Mouse (Mus musculus): ENCODE data around the gene Opalin. TPM values are rescaled to one million over a fixed set of nuclear protein-coding genes. Genes with fewer than 3 reads are reported as not detected.

The Opalin gene
- total RNA-seq (2021) = 10 to 100 TPM in 1 of 2 experiments, 1 to 10 TPM in 1; 8.8 to 10.8 TPM
- long read RNA-seq, experiment 1, transcript Opalin-201 (6 exons, 1,839 nt) = major isoform, 12 of 14 reads
- long read RNA-seq, experiment 1, partial matches to known transcripts = 1 of 14 reads
- long read RNA-seq, experiment 1, other reads (novel, unspliced or antisense) = 1 of 14 reads
- long read RNA-seq, experiment 2, transcript Opalin-201 (6 exons, 1,839 nt) = major isoform, 9 of 12 reads
- long read RNA-seq, experiment 2, partial matches to known transcripts = 1 of 12 reads
- long read RNA-seq, experiment 2, other reads (novel, unspliced or antisense) = 2 of 12 reads

DNA sequence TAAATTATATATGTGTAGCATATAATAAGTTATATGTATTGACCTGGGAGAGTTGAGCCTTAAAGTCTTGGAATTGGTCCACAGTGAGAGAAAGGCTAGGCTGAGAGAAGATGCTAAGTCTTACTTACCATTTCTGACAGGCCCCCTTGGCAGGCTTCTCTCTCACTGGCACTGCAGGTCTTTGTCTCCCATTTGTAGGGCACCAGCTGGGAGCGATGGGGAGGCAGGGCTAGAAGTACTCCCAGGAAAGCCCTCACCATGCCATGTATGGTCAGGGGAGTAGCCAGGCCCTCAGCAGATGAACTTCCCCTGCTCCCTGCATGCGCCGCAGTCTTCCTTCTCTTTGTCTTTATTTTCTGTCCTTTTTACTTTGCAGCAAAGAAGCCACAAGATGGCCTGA is at the start of gene Opalin:
Gene Opalin, minus strand, starts transcription at position 208 of the 400 bp plus-strand sequence.
- TF ChIP-seq CTCF (conservative IDR thresholded peaks at IDR 0.05) = no peak
- no peak for DNase-seq (ENCODE audit: low spot score in 2 of 2)
- peak within 1 kb of the TSS; percentile 18; the same call in 1 of the 2 replicates for H3K4me3 ChIP-seq
- peak within 1 kb of the TSS; percentile 63; the same call in 1 of the 2 replicates for H3K27ac ChIP-seq

DNA sequence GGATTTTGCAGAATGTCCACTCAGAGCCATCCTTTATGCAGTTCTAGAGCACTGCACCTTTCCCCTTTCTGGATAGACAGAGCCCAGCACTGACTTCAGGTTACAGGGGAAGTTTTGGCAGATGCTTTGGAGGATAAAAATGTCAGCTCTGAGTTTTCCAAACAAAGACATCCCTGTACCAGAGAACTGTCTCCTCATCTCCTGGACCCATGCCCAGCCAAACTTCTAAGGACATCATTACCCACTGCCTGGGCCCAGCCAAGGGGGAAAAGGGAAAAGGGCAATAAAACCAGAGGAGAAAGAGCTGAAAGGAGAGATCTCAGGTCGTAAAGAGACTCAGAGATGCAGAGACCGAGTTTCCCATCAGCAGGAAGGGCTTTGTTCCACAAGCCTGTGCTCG is 46.1 kb upstream of the Opalin start:
- no peak for DNase-seq (ENCODE audit: low spot score in 2 of 2)
- Histone ChIP-seq H3K4me3 (no peak overlapping the region), H3K27ac (no peak overlapping the region)
- TF ChIP-seq CTCF (conservative IDR thresholded peaks at IDR 0.05) = no peak

DNA sequence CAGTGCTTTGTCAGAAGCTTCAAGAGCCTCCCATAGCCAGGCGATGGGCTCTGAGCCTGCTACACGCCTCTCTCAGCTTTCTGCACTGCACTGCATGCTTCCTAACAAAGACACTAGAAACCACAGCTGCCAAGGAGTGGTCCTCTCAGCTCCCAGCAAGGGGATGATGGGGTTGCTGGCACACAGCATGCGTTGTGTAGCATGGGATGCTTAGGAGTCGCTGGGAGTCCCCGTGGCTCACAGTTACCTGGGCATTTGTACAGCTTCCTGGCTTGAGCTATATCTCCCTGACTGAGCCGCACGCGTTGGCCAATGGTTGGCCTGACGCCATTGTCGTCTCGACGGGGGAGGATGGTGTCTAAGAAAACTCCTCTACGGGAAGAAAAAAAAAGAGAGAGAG is 43.0 kb upstream of the Opalin start:
- TF ChIP-seq CTCF (conservative IDR thresholded peaks at IDR 0.05) = no peak
- no peak overlapping the region for H3K4me3 ChIP-seq
- no peak overlapping the region for H3K27ac ChIP-seq
- peak in 1 of 2 experiments; percentile 10 for DNase-seq (ENCODE audit: low spot score in 2 of 2)

DNA sequence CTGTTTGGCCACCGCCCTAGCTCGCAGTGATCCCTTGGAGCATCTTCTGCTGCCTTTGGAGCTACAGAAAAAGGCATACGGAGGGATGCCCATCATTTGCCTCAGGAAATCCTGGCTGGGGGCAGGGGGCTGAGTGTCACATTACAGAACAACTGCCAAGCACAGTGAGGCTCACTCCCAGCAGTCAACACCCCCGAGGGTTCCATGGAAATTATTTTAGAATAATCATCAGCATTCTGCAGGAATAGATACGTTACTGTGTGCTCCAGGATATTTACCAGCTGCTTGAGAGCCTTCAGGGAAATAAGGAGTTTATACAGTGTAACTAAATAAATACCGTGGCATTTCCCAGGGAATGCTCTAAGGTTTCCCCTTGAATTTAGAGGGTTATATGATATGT is 41.4 kb upstream of the Opalin start:
- H3K27ac ChIP-seq = no peak overlapping the region
- no peak overlapping the region for H3K4me3 ChIP-seq
- no peak for TF ChIP-seq CTCF (conservative IDR thresholded peaks at IDR 0.05)
- no peak for DNase-seq (ENCODE audit: low spot score in 2 of 2)

DNA sequence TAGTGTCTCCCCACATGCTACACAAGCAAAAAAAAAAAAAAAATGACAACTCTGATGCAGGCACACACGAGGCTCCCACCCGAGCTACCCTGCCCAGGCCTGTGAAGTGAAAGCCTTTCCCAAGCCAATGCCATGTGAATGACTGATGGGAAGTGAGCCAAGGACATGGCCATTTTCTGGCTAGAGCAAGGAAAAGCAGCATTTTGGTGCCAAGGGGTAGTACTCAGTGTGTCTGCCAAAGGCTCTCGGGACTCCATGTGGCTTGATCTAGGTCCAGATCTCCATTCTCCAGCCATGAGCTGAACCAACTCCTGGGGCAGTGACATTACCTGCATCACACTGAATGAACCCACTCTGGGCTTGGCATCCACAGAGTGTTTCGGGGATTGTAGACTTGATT is 40.4 kb upstream of the Opalin start:
- H3K4me3 ChIP-seq = no peak overlapping the region
- DNase-seq (ENCODE audit: low spot score in 2 of 2) = no peak
- TF ChIP-seq CTCF (conservative IDR thresholded peaks at IDR 0.05) = no peak
- no peak overlapping the region for H3K27ac ChIP-seq

DNA sequence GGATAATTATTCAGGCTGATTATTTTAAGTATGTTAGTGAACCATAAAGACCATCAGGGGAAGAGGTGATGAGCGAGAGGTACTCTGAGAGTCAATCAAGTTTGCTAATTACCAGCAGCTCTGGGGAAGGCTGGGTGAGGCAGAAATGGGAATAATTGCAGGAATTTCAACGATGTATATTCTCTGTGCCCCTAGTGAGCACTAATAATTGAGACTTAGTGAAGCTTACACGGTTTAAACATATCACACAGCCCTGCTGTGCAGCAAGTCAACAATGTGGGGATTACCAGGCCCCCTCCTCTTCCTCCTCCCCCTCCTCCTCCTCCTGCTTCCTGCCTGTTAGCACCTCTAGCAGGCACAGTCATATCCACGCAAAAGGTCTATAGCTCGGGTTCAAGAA is 37.7 kb upstream of the Opalin start:
- Histone ChIP-seq H3K4me3 (no peak overlapping the region), H3K27ac (no peak overlapping the region)
- no peak for DNase-seq (ENCODE audit: low spot score in 2 of 2)
- TF ChIP-seq CTCF (conservative IDR thresholded peaks at IDR 0.05) = no peak

DNA sequence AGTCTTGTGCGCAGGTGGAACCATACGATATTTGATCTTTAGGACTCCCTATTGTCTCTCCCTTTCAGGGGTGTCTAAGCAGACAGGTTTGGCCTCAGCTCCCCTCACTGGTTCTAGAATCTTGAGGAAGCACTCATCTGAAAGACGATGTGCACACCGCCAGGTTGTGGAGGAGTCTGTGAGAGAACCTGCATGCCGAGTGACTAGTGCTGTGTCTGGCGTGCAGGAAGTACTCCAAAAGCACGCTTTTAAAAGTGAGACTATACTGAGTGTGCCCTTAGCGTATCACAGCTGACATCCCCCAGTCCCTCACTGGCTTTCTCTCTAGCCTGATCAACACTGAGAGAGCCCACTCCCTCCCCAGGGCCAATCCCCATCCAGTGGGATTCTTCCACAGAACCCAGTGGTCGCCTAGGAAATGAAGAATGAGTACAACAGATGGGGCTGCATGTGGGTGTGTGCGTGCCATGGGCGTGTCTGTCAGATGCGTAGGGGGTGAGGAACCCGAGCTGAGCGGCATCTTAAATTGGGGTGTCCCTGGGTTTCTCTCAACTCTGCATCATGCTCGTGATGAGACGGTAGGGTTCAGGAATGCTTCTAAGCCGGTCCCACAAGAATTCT is 37.1 kb upstream of the Opalin start:
- Histone ChIP-seq H3K27ac (no peak overlapping the region), H3K4me3 (no peak overlapping the region)
- TF ChIP-seq CTCF (conservative IDR thresholded peaks at IDR 0.05) = no peak
- peak; percentile 44 to 54 for DNase-seq (ENCODE audit: low spot score in 2 of 2)

DNA sequence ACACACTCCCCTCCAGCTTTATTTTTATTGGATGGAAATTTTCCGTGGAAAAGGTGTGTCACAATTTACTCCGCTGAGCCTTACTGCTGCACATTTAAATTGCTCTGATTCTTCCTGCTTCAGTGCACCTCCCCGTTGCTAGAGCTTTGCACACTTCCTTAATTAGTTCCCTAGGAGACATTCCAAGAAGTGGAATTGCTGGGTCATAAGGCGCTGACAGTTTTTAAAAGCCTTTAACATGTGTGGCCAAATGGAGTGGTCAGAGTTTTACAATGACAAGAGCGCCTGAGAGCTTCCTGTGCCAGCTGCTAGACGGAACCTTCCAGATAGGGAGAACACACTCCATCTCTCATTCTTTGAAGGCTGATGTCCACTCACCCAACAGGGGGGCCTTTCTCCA is 35.7 kb upstream of the Opalin start:
- no peak for DNase-seq (ENCODE audit: low spot score in 2 of 2)
- H3K27ac ChIP-seq = no peak overlapping the region
- H3K4me3 ChIP-seq = no peak overlapping the region
- TF ChIP-seq CTCF (conservative IDR thresholded peaks at IDR 0.05) = no peak

DNA sequence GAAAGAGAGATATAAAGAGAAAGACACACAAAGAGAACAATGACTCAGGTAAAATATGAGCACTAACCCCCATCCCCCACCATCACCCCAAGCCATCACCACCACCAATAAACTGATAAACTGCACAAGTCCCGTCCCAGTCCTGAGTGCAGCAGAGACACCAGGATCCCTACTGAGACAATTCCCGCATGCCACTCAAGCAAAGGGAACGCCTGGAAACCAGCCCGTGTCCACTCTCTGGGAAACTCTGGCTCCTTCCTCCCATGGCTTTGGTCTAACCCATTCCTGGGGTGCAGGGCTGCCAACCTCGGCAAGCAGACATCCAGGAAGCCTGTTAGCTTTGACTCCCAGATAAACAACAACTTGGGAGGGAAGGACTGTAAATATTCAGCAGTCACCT is 33.1 kb upstream of the Opalin start:
- DNase-seq (ENCODE audit: low spot score in 2 of 2) = no peak
- no peak overlapping the region for H3K4me3 ChIP-seq
- no peak overlapping the region for H3K27ac ChIP-seq
- no peak for TF ChIP-seq CTCF (conservative IDR thresholded peaks at IDR 0.05)

DNA sequence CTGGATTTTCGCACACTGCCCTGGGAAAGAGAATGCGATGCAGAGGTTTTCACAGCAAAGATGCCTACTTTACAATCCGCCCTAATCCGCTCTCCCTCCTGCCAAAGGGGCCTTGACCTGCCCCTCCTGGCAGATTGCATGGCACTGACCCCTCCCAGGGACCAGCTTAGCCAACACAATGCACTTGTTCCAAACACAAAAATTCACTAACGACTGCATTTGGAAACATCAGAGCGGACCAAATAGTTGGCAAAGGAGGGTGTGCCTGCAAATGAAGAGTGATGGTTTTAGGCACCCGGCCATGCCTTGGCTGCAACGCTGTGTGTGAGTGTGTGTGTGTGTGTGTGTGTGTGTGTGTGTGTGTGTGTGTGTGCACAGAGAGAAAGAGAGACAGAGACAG is 32.6 kb upstream of the Opalin start:
- peak in 1 of 2 experiments; percentile 25 for DNase-seq (ENCODE audit: low spot score in 2 of 2)
- no peak overlapping the region for H3K4me3 ChIP-seq
- H3K27ac ChIP-seq = no peak overlapping the region
- TF ChIP-seq CTCF (conservative IDR thresholded peaks at IDR 0.05) = no peak

DNA sequence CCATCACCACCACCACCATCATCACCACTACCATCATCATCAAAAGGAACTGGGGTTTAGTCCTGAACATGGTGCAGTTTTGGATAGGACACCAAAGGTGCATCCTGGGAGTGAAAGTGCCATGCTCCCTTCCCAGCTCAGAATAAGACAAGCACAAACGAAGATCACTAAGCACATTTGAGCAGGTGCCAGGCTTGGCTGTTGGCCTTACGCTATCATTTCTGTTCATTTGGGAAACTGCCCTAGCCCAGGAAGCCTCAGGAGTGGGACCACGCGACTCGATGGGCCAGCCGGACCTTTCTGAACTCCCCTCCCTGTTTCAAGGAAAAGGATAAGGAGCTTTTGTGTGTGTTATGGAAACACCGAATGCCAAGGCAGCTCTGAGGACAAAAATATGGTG is 31.8 kb upstream of the Opalin start:
- DNase-seq (ENCODE audit: low spot score in 2 of 2) = no peak
- TF ChIP-seq CTCF (conservative IDR thresholded peaks at IDR 0.05) = no peak
- no peak overlapping the region for H3K4me3 ChIP-seq
- H3K27ac ChIP-seq = no peak overlapping the region

DNA sequence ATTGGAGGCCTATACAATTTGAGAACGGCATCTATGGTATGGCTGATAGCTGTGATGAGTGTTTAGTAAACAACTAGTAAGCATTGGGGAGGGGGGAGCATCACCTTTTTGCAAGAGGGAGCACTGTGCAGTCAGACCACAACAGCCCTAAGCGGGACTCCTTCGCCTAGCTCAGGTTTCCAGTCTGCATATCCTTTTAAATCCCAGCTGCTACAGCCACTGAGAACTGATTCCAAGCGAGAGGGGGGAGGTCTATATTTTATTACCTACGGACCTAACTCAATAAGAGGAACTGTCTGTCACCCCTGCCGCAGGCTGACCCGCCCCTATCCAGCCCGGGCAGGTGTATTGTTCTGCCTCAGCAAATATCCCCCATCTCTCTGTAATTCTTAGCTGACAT is 30.6 kb upstream of the Opalin start:
- H3K4me3 ChIP-seq = no peak overlapping the region
- TF ChIP-seq CTCF (conservative IDR thresholded peaks at IDR 0.05) = no peak
- no peak for DNase-seq (ENCODE audit: low spot score in 2 of 2)
- no peak overlapping the region for H3K27ac ChIP-seq

DNA sequence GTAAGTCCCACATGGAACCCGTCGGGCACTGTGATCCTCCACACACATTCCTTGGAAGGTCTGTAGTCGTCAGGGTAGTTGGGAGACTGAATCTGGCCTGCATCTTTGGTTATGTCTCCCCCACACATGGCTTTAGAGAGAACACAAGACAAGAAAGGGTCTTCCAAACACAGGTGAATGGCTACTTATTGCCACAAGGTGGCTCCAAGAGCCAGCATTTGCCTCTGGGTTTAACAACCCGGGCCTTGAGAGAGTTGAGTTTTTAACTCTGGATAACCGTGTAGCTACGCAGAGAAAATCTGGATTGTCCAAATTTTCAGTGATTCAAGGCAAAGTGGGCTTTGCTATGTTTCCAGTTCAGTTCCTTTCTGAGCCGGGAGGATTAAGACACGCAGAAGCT is 28.0 kb upstream of the Opalin start:
- no peak overlapping the region for H3K27ac ChIP-seq
- H3K4me3 ChIP-seq = no peak overlapping the region
- DNase-seq (ENCODE audit: low spot score in 2 of 2) = peak; percentile 34 to 35
- peak; percentile 91 for TF ChIP-seq CTCF (conservative IDR thresholded peaks at IDR 0.05)

DNA sequence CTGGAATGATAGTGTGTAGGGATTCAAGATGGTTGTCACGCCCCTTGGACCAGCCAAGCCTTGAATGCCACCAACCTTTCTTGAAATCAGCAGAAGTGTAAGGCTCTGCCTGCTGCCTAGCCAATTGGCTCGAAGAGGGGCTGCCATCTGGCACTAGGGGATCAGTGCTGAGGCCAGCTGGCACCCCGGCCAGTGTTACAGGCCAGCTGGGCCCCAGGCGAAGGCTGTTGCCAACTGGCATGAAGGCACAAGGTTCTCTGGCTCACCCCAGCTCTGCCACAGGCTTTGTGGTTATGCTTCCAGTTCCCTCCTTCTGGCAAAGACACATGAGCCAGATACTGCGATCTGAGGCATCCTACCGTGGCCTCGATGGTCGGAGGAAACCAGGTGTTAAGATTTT is 24.5 kb upstream of the Opalin start:
- TF ChIP-seq CTCF (conservative IDR thresholded peaks at IDR 0.05) = no peak
- Histone ChIP-seq H3K27ac (no peak overlapping the region), H3K4me3 (no peak overlapping the region)
- DNase-seq (ENCODE audit: low spot score in 2 of 2) = peak; percentile 73 to 80
